Mouse (Mus musculus): Measurements from ENCODE around the gene Tmod2.
"Not testable (repeated sequence)": the region's sequence is repeated elsewhere in the genome, so short reads cannot be mapped to it uniquely, and the experiment has no call there.

Tmod2 gene

DNA sequence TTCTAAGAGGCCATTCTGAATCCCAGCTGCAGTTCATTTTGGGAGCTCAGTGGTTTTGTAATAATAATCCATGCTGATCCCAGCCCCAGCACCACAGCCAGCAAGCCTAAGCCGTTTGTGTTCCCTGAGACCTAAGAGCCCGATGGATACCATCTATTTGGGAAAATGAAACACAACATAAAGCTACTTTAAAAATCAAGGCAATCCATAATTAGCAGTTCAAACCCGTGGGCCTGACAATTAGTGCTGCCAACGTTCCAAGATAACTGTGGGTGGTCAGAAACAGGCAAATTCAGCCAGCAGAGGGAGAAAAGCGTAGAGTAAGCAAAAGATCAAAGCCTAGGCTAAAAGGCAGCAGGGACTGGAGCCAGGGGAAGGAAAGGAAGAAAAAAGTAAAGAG, 59.8 kb downstream of the Tmod2 start:
- no peak for DNase-seq (ENCODE audit: low read depth, low spot score)

DNA sequence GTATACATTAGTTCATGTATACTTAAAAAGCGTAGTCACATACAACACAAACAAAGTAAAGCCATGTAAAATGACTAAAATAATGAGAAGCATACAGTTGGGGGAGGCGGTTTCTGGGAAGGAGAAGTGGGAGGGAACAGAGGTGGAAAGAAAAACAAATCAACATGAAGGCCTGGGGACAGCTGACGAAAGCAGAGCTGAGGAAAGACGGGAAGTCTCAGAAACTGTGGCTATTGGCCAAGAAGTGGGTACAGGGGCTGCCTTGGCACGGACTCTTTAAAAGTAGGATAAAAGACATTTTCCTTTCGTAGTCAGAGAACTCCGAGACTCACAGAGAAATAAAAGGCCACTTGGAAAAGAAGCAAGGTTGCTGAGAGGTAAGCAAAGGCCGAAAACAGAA, 62.1 kb downstream of the Tmod2 start:
- no peak for DNase-seq (ENCODE audit: low read depth, low spot score)

DNA sequence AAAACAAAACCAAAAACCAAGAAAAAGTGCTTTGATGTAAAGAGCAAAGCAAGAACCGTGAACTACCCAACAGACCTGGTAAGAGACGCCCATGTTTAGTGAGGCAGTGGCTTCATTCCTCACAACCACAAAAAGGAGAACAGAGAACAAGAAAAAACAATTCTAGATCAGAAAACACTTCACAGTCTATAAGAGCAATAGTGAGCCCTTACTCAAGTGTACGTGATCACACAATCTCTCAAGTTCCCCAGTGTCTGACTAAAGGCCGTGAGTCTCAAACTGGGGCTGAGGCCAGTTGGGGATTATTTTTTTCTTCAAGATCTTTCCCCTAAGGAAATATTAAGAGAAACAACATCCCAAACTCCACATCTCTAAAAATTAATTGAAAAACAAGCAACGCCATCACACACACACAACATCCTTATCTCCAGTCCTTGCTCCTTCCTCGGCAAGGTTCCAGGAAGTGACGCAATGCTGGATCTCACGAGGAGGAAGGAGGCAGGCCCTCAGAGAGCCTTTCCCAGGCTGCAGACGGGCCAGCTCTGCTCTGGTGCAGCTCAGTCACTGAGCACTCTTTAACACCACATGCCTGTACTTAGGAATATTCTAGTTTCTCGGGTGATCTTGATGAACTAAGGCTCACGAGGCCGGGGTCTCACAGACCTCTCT, 64.1 kb downstream of the Tmod2 start:
- peak; percentile 44 for DNase-seq (ENCODE audit: low read depth, low spot score)

GRCm38 (mm10) chr9:75545514-75545913, 65.6 kb downstream of the Tmod2 start:
- no peak for DNase-seq (ENCODE audit: low read depth, low spot score)

DNA sequence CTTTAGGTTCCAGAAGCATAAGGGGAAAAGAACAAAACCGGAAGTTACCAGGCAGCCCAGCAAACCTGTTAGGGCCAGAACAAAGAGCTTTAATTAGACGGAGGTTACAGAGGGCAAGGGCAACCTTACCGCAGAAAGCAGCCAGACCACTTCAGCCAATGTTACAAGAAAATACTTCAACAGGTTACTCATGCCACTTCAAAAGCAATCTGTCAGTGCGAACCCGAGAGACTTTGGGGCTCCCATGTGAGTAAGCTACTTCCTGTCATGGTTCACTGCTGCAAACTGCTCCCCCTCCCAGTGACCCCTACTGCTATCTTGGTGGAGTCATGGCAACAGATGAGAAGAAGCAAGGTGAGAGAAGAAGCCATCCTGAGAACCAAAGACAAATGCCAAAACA, 69.6 kb downstream of the Tmod2 start:
- DNase-seq (ENCODE audit: low read depth, low spot score): no peak

DNA sequence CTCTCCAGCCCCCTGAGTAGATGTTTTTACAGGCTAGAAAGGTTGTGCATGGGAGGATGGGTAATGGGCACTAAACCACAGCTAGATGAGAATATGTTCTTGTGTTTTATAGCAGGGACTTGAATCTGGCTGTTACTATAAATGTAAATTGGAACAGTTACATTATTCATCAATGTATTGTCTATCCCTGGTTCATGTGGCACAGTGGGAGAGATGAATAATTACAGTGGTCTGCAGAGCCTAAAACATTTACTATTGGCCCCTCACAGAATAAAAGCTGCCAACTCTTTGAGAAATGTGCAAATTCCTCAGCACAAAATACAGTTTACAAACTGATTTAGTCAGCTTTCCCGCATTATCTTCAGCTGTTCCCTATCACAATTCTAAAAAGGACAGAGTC, 74.7 kb downstream of the Tmod2 start:
- no peak for DNase-seq (ENCODE audit: low read depth, low spot score)

GRCm38 (mm10) chr9:75534431-75534962, 76.6 kb downstream of the Tmod2 start:
- no peak for DNase-seq (ENCODE audit: low read depth, low spot score)

- DNase-seq (ENCODE audit: low read depth, low spot score): not testable (repeated sequence)
Measured at GRCm38 (mm10) chr9:75532989-75533388, 78.1 kb downstream of the Tmod2 start.

DNA sequence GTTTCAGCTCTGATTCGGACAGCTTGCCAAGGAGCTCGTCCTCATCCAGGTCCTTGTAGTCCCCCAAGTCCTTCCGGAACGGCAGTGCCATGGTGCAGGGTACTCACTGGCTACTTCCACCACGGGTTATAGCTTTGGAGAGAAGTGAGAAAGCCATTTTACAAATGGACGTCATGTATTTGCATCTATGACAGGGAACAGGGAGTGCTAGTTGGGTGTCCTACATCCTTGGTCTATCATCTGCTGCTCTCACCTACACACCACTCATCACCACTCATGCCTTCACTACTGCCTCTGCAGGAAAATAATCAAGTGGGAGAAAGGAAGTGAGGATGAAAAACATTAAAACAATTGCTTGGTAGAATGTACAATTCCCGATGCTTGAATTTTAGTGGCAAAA, 78.7 kb downstream of the Tmod2 start:
- no peak for DNase-seq (ENCODE audit: low read depth, low spot score)

DNA sequence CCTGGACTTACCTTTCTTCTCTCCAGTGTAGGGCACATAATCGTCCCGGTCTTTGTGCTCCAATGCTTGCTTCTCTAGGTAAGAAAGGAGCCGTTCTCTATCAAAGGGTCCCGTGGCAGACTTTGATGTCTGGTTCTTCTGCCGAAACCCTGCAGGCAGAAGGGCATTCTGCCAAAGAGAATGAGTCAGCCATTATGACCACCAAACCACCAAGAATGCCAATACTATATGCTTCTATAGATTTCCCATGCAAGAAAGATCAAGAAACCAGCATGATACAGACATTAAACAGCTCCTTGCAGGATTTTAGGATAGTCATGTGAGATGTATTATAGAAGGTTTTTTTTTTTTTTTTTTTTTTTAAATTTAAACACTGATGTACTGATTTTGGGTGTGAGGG, 81.8 kb downstream of the Tmod2 start:
- DNase-seq (ENCODE audit: low read depth, low spot score): no peak

- no peak for DNase-seq (ENCODE audit: low read depth, low spot score)
Measured at GRCm38 (mm10) chr9:75528096-75528495, 83.0 kb downstream of the Tmod2 start.

DNA sequence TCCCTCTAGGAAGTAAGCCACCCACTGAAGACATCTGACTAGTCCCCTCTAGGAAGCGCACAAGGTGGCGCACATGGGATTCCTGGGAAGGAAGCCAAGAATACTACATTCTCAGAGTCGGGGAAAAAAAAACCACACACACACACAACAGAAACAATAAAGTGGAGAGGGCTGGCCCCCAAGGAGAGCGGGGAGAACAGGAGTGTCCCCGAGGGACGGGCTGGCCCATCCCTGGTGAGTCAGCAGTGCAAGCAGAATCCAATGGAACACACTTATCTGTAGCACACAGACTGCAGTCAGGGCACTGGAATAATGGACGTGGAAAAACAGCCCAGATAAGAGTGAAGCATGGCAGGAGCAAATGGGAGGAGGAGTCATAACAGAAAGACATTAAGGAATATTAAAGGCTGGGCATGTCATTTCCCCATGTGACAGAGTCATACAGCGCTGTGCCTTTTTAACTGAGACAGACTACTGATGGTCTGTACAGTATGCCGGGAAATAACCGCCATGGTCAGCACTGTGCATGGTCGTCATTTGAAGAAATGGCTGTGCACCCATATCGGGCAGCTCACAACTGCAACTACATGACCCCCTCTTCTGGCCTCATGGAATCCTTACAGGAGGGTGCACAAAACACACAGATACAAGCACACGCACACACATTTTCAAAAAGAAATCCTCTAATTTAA, 83.6 kb downstream of the Tmod2 start:
- peak; percentile 60 for DNase-seq (ENCODE audit: low read depth, low spot score)

GRCm38 (mm10) chr9:75523646-75524045, 87.5 kb downstream of the Tmod2 start:
- no peak for DNase-seq (ENCODE audit: low read depth, low spot score)

DNA sequence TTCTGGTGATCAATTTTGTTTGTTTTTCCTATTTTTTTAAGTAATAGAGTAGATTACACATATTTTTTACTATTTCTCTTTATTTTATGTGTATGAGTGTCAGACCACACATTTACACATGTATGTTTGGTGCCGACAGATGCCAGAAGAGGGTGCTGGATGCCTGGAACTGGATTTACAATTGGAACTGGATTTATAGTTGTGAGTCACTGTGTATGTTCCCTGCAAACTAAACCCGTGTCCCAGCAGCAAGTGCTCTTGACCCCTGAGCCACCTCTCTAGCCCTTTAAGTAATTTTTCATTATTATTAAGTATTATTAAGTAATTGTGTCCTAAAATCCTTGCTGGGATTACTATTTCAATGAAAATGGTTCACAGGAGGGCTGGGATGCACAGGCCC, 88.9 kb downstream of the Tmod2 start:
- no peak for DNase-seq (ENCODE audit: low read depth, low spot score)

GRCm38 (mm10) chr9:75521788-75522187, 89.3 kb downstream of the Tmod2 start:
- no peak for DNase-seq (ENCODE audit: low read depth, low spot score)

- DNase-seq (ENCODE audit: low read depth, low spot score): no peak
Measured at GRCm38 (mm10) chr9:75520940-75521339, 90.2 kb downstream of the Tmod2 start.

GRCm38 (mm10) chr9:75517751-75518150, 93.4 kb downstream of the Tmod2 start:
- DNase-seq (ENCODE audit: low read depth, low spot score): no peak

Measured in c-Kit-negative CD71-positive TER-119-positive erythroid progenitor cells, embryonic 14.5 days (primary cell).